Mouse (Mus musculus): Measurements from ENCODE around the gene Irf2bp2. TPM values are rescaled to one million over a fixed set of nuclear protein-coding genes. Genes with fewer than 3 reads are reported as not detected.

Irf2bp2 gene
- polyA plus RNA-seq, 1 experiment from 2014 or later = 3.8 TPM

GRCm38 (mm10) chr8:126574882-126575637, 18.7 kb downstream of the Irf2bp2 start:
- no peak overlapping the region for H3K27ac ChIP-seq (replicated peaks)
- no peak overlapping the region for H3K4me2 ChIP-seq
- no peaks in the 10 kb centered on the region for H3K27me3 ChIP-seq
- no peak overlapping the region for H3K4me3 ChIP-seq (replicated peaks)
- H3K9ac ChIP-seq = no peak overlapping the region
- H3K9me3 ChIP-seq (replicated peaks) = no peaks in the 10 kb centered on the region
- 70% methylated on average over 16 of the region's 16 CpGs for WGBS (ENCODE audit: insufficient replicate concordance)
- H3K36me3 ChIP-seq (replicated peaks) = no peaks in the 10 kb centered on the region
- no peak for ATAC-seq (ENCODE audit: insufficient read depth)
- 0 out of 2 replicates have a peak, but pooled peaks cover 14% of the 10 kb centered on the region for H3K4me1 ChIP-seq (replicated peaks)

- no peak overlapping the region for H3K4me3 ChIP-seq (replicated peaks)
- 0 out of 2 replicates have a peak, but pooled peaks cover 14% of the 10 kb centered on the region for H3K4me1 ChIP-seq (replicated peaks)
- WGBS (ENCODE audit: insufficient replicate concordance) = 56% methylated on average over 4 of the region's 4 CpGs
- no peak overlapping the region for H3K9ac ChIP-seq
- H3K4me2 ChIP-seq = no peak overlapping the region
- no peak for ATAC-seq (ENCODE audit: insufficient read depth)
- H3K27me3 ChIP-seq = no peaks in the 10 kb centered on the region
- no peak overlapping the region for H3K27ac ChIP-seq (replicated peaks)
- H3K36me3 ChIP-seq (replicated peaks) = no peaks in the 10 kb centered on the region
- no peaks in the 10 kb centered on the region for H3K9me3 ChIP-seq (replicated peaks)
Measured at GRCm38 (mm10) chr8:126573878-126574277, 19.9 kb downstream of the Irf2bp2 start.

GRCm38 (mm10) chr8:126573079-126573694, 20.6 kb downstream of the Irf2bp2 start:
- whole genome bisulfite sequencing (ENCODE audit: insufficient replicate concordance) = 47% methylated on average over 6 of the region's 6 CpGs
- peak overlapping the region; percentile 29; the same call in 1 of the 2 replicates for H3K27ac ChIP-seq (replicated peaks)

GRCm38 (mm10) chr8:126571065-126571660, 22.6 kb downstream of the Irf2bp2 start:
- no peaks in the 10 kb centered on the region for H3K36me3 ChIP-seq (replicated peaks)
- peaks cover 25% of the 10 kb centered on the region; the same call in 1 of the 2 replicates for H3K4me1 ChIP-seq (replicated peaks)
- no peak overlapping the region for H3K27ac ChIP-seq (replicated peaks)
- no peak for ATAC-seq (ENCODE audit: insufficient read depth)
- H3K27me3 ChIP-seq = no peaks in the 10 kb centered on the region
- no peaks in the 10 kb centered on the region for H3K9me3 ChIP-seq (replicated peaks)
- no peak overlapping the region for H3K9ac ChIP-seq
- peak overlapping the region; percentile 16 for H3K4me2 ChIP-seq
- 31% methylated on average over 15 of the region's 15 CpGs for WGBS (ENCODE audit: insufficient replicate concordance)
- no peak overlapping the region for H3K4me3 ChIP-seq (replicated peaks)

More at GRCm38 (mm10) chr8:126573079-126573694, 20.6 kb downstream of the Irf2bp2 start:
- no peak for ATAC-seq (ENCODE audit: insufficient read depth)
- H3K4me2 ChIP-seq = no peak overlapping the region
- no peaks in the 10 kb centered on the region for H3K27me3 ChIP-seq
- no peaks in the 10 kb centered on the region for H3K9me3 ChIP-seq (replicated peaks)
- H3K4me3 ChIP-seq (replicated peaks) = no peak overlapping the region
- H3K36me3 ChIP-seq (replicated peaks) = no peaks in the 10 kb centered on the region
- H3K9ac ChIP-seq = no peak overlapping the region
- H3K4me1 ChIP-seq (replicated peaks) = 0 out of 2 replicates have a peak, but pooled peaks cover 14% of the 10 kb centered on the region

DNA sequence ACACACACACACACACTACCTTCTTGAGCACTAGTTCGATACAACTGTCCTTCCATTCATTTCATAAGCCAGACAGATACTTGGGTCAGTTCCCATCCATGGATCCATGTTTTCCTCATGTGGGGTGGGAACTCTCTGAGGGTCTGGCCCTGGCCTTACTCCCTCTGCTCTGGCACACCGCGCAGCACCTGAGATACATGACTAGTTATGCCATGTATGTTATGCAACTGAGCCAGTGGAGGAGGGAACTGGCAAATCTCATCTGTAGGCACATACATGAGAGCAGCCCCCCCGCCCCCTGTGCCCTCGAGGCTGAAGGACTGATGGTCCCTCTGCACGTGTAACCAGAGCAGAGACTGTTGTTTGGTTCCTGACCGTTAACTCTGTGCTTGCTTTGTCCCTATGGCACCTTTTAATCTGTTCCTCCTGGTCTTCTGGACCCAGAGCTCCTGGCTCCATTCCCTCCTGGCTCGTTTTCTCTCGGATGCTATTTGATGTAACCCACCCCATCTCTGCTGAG, 23.2 kb downstream of the Irf2bp2 start:
- no peaks in the 10 kb centered on the region for H3K27me3 ChIP-seq
- 55% methylated on average over 9 of the region's 9 CpGs for WGBS (ENCODE audit: insufficient replicate concordance)
- H3K4me3 ChIP-seq (replicated peaks) = no peak overlapping the region
- H3K9ac ChIP-seq = no peak overlapping the region
- no peak for ATAC-seq (ENCODE audit: insufficient read depth)
- H3K27ac ChIP-seq (replicated peaks) = no peak overlapping the region
- H3K4me2 ChIP-seq = peak overlapping the region; percentile 16; the same call in 1 of the 2 replicates
- peaks cover 28% of the 10 kb centered on the region; the same call in 1 of the 2 replicates for H3K4me1 ChIP-seq (replicated peaks)
- no peaks in the 10 kb centered on the region for H3K9me3 ChIP-seq (replicated peaks)
- H3K36me3 ChIP-seq (replicated peaks) = no peaks in the 10 kb centered on the region

DNA sequence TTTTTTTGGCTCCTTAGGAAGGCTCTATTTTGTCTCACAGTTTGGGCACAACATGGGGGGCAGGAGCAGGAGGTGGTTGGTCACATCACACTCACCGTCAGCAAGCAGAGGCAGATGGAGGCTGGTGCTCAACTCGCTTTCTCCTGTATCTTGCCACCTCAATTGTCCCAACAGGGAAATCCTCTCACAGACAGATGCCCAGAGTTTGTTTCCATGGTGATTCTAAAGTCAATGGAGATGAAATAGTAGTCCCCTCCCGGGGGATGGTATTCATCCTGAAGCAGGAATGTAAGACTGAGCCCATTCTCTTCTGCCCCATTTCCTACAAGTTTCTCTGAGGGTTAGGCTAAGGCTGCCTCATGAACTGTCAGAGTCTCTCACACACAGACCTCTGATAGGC, 23.7 kb downstream of the Irf2bp2 start:
- Histone ChIP-seq H3K4me2 (no peak overlapping the region), H3K9ac (no peak overlapping the region), H3K36me3 (replicated peaks) (no peaks in the 10 kb centered on the region), H3K27ac (replicated peaks) (no peak overlapping the region), H3K4me3 (replicated peaks) (no peak overlapping the region), H3K27me3 (no peaks in the 10 kb centered on the region), H3K4me1 (replicated peaks) (peaks cover 28% of the 10 kb centered on the region; the same call in 1 of the 2 replicates), H3K9me3 (replicated peaks) (no peaks in the 10 kb centered on the region)
- WGBS (ENCODE audit: insufficient replicate concordance) = 62% methylated on average over 3 of the region's 3 CpGs
- ATAC-seq (ENCODE audit: insufficient read depth) = no peak

- Histone ChIP-seq H3K27ac (replicated peaks) (no peak overlapping the region), H3K4me3 (replicated peaks) (no peak overlapping the region), H3K9me3 (replicated peaks) (no peaks in the 10 kb centered on the region), H3K36me3 (replicated peaks) (no peaks in the 10 kb centered on the region), H3K9ac (no peak overlapping the region), H3K4me1 (replicated peaks) (peaks cover 28% of the 10 kb centered on the region; the same call in 1 of the 2 replicates), H3K27me3 (no peaks in the 10 kb centered on the region), H3K4me2 (no peak overlapping the region)
- ATAC-seq (ENCODE audit: insufficient read depth) = no peak
- 74% methylated on average over 1 of the region's 1 CpGs for WGBS (ENCODE audit: insufficient replicate concordance)
Measured at GRCm38 (mm10) chr8:126569638-126570037, 24.1 kb downstream of the Irf2bp2 start.

GRCm38 (mm10) chr8:126567674-126568073, 26.1 kb downstream of the Irf2bp2 start:
- Histone ChIP-seq H3K9me3 (replicated peaks) (no peaks in the 10 kb centered on the region), H3K4me1 (replicated peaks) (peaks cover 18% of the 10 kb centered on the region; the same call in 1 of the 2 replicates), H3K27ac (replicated peaks) (no peak overlapping the region), H3K9ac (no peak overlapping the region), H3K4me2 (no peak overlapping the region), H3K36me3 (replicated peaks) (no peaks in the 10 kb centered on the region), H3K27me3 (no peaks in the 10 kb centered on the region), H3K4me3 (replicated peaks) (no peak overlapping the region)
- ATAC-seq (ENCODE audit: insufficient read depth) = no peak
- 62% methylated on average over 2 of the region's 2 CpGs for whole genome bisulfite sequencing (ENCODE audit: insufficient replicate concordance)

DNA sequence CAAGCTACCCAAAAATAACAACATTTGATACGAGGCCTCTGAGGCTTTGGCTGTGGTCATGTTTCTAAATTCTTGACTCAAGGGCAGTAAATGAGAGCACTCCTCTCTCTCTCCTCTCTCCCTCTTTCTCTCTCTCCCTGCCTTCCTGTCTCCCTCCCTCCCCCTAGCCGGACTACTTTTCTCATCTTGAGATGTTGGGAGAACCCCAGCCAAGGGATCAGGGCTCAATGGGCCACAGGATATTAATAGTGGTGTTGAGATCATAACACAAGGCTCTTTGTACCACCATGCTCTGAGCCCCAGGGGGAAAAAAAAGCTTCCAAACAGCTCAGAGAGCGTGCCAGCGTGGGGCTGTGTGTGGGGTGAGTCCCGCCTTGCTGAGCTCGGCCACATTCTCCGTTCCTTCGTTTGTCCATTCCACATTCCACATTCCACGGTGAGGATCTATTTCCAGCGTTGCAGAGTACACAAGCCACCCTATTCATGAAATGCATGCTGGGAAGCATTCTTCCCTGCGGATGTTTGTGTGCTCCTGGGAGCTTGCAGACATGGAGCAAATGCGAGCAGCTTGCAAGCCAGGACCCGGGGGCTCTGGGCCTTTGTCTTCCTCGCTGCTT, 27.2 kb downstream of the Irf2bp2 start:
- Histone ChIP-seq H3K4me1 (replicated peaks) (peaks cover 17% of the 10 kb centered on the region; the same call in 1 of the 2 replicates), H3K27ac (replicated peaks) (no peak overlapping the region), H3K4me3 (replicated peaks) (no peak overlapping the region), H3K9me3 (replicated peaks) (no peaks in the 10 kb centered on the region), H3K9ac (no peak overlapping the region), H3K36me3 (replicated peaks) (no peaks in the 10 kb centered on the region), H3K4me2 (no peak overlapping the region), H3K27me3 (no peaks in the 10 kb centered on the region)
- ATAC-seq (ENCODE audit: insufficient read depth) = no peak
- 46% methylated on average over 14 of the region's 14 CpGs for WGBS (ENCODE audit: insufficient replicate concordance)

DNA sequence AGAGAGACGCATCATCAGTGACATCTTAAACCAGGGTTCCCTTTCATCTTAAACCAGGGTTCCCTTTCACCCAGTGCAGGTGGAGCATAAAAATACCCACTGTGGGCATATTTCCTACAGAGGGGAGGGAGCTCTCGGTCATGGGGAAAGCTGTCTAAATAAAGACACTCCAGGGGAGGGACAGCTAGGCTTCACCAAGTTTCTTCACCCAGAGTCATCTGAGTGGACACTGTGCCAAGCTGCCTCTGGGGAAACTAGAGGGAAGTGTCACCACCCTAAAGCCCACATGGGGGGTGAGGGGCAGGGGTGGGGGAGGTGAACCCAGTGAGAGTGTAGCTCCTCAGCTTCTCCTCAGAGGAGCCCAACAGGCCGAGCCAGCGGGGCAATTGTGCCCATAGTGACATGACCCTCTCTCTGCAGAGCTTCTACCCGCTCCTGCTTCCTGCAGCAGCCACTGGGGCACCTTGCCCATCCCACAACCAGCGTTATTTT, 27.8 kb downstream of the Irf2bp2 start:
- Histone ChIP-seq H3K9me3 (replicated peaks) (no peaks in the 10 kb centered on the region), H3K4me1 (replicated peaks) (peaks cover 14% of the 10 kb centered on the region; the same call in 1 of the 2 replicates), H3K9ac (no peak overlapping the region), H3K27ac (replicated peaks) (no peak overlapping the region), H3K27me3 (no peaks in the 10 kb centered on the region), H3K4me3 (replicated peaks) (no peak overlapping the region), H3K36me3 (replicated peaks) (no peaks in the 10 kb centered on the region), H3K4me2 (no peak overlapping the region)
- 41% methylated on average over 6 of the region's 6 CpGs for WGBS (ENCODE audit: insufficient replicate concordance)
- ATAC-seq (ENCODE audit: insufficient read depth) = no peak

All from liver, embryonic 15.5 days (tissue).